Mouse (Mus musculus): ENCODE data around the gene Hoxa4. TPM values are rescaled to one million over a fixed set of nuclear protein-coding genes. Genes with fewer than 3 reads are reported as not detected.
A peak's percentile ranks its signal among the peaks of the same experiment; 100 is the strongest.

Hoxa4 gene
- total RNA-seq, 1 experiment, result 0.13 TPM

GRCm38 (mm10) chr6:52171331-52171730, 20.2 kb downstream of the Hoxa4 start:
- H3K4me1 ChIP-seq (ENCODE audit: control insufficient read depth in 2 of 2, insufficient read depth in 2 of 2, low read length in 2 of 2, poor library complexity in 1 of 2), result peaks cover under 1 to 3% of the 10 kb centered on the region in 2 experiments; a peak in 1 of 4 replicates
- no peak overlapping the region for H3K9ac ChIP-seq (ENCODE audit: insufficient read depth, low read depth, low read length, poor library complexity, severe bottlenecking)
- H3K27ac ChIP-seq (ENCODE audit: insufficient read depth, low read depth, low read length, poor library complexity, severe bottlenecking), result no peak overlapping the region
- no peaks in the 10 kb centered on the region for H3K36me3 ChIP-seq (ENCODE audit: control insufficient read depth, insufficient read depth, low read length, poor library complexity, severe bottlenecking)
- in situ Hi-C loops (cut with MboI; ENCODE audit: low sequenced_read_pairs in 2 of 2, unreplicated experiment in 2 of 2), result loop anchor here in 1 of 2 experiments (10.0 kb wide), 1 partner anchor 143 kb away; the partner anchor contains the start of gene Evx1
- no peak for DNase-seq (ENCODE audit: low read depth, low spot score)
- TF ChIP-seq CHD2 (IDR thresholded peaks at IDR 0.05; ENCODE audit: low read depth, low read length), result no peak
- TF ChIP-seq ZC3H11A (IDR thresholded peaks at IDR 0.05; ENCODE audit: borderline replicate concordance, low read depth, low read length), result no peak
- TF ChIP-seq HCFC1 (IDR thresholded peaks at IDR 0.05; ENCODE audit: borderline replicate concordance, insufficient read depth, low read length), result no peak
- TF ChIP-seq MAFK (IDR thresholded peaks at IDR 0.05; ENCODE audit: insufficient read depth, low read depth, low read length), result no peak
- no peaks in the 10 kb centered on the region for H3K9me3 ChIP-seq (ENCODE audit: control insufficient read depth, insufficient read depth, low read depth, low read length)
- no peak overlapping the region for H3K4me3 ChIP-seq (ENCODE audit: insufficient read depth in 1 of 2, low read depth in 1 of 2, low read length in 2 of 2, poor library complexity in 1 of 2, severe bottlenecking in 1 of 2)

GRCm38 (mm10) chr6:52170898-52171223, 20.7 kb downstream of the Hoxa4 start:
- peak overlapping the region in 1 of 2 experiments; percentile 32; a peak in 1 of 4 replicates for H3K4me3 ChIP-seq (ENCODE audit: insufficient read depth in 1 of 2, low read depth in 1 of 2, low read length in 2 of 2, poor library complexity in 1 of 2, severe bottlenecking in 1 of 2)
- H3K27ac ChIP-seq (ENCODE audit: insufficient read depth, low read depth, low read length, poor library complexity, severe bottlenecking), result no peak overlapping the region
- no peak for DNase-seq (ENCODE audit: low read depth, low spot score)
- peaks cover 0 to 3% of the 10 kb centered on the region in 2 experiments; a peak in 1 of 4 replicates for H3K4me1 ChIP-seq (ENCODE audit: control insufficient read depth in 2 of 2, insufficient read depth in 2 of 2, low read length in 2 of 2, poor library complexity in 1 of 2)
- no peak for TF ChIP-seq ZC3H11A (IDR thresholded peaks at IDR 0.05; ENCODE audit: borderline replicate concordance, low read depth, low read length)
- in situ Hi-C loops (cut with MboI; ENCODE audit: low sequenced_read_pairs in 2 of 2, unreplicated experiment in 2 of 2), result loop anchor here in 1 of 2 experiments (10.0 kb wide), 1 partner anchor 144 kb away; the partner anchor contains the start of gene Evx1
- H3K9ac ChIP-seq (ENCODE audit: insufficient read depth, low read depth, low read length, poor library complexity, severe bottlenecking), result no peak overlapping the region
- no peaks in the 10 kb centered on the region for H3K9me3 ChIP-seq (ENCODE audit: control insufficient read depth, insufficient read depth, low read depth, low read length)
- H3K36me3 ChIP-seq (ENCODE audit: control insufficient read depth, insufficient read depth, low read length, poor library complexity, severe bottlenecking), result no peaks in the 10 kb centered on the region

GRCm38 (mm10) chr6:52170166-52170897, 21.2 kb downstream of the Hoxa4 start:
- H3K4me1 ChIP-seq (ENCODE audit: control insufficient read depth in 2 of 2, insufficient read depth in 2 of 2, low read length in 2 of 2, poor library complexity in 1 of 2), result peaks cover 0 to 3% of the 10 kb centered on the region in 2 experiments; a peak in 1 of 4 replicates
- no peak overlapping the region for H3K27ac ChIP-seq (ENCODE audit: insufficient read depth, low read depth, low read length, poor library complexity, severe bottlenecking)
- DNase-seq (ENCODE audit: low read depth, low spot score), result no peak
- TF ChIP-seq MAFK (IDR thresholded peaks at IDR 0.05; ENCODE audit: insufficient read depth, low read depth, low read length) (no peak), CHD2 (IDR thresholded peaks at IDR 0.05; ENCODE audit: low read depth, low read length) (no peak), ZC3H11A (IDR thresholded peaks at IDR 0.05; ENCODE audit: borderline replicate concordance, low read depth, low read length) (no peak), ZNF384 (IDR thresholded peaks at IDR 0.05; ENCODE audit: low read depth, low read length) (no peak), HCFC1 (IDR thresholded peaks at IDR 0.05; ENCODE audit: borderline replicate concordance, insufficient read depth, low read length) (no peak)
- peak overlapping the region in 1 of 2 experiments; percentile 32; a peak in 1 of 4 replicates for H3K4me3 ChIP-seq (ENCODE audit: insufficient read depth in 1 of 2, low read depth in 1 of 2, low read length in 2 of 2, poor library complexity in 1 of 2, severe bottlenecking in 1 of 2)
- no peaks in the 10 kb centered on the region for H3K36me3 ChIP-seq (ENCODE audit: control insufficient read depth, insufficient read depth, low read length, poor library complexity, severe bottlenecking)
- in situ Hi-C loops (cut with MboI; ENCODE audit: low sequenced_read_pairs in 2 of 2, unreplicated experiment in 2 of 2), result loop anchor here in 1 of 2 experiments (10.0 kb wide), 1 partner anchor 144 kb away; the partner anchor contains the start of gene Evx1
- no peaks in the 10 kb centered on the region for H3K9me3 ChIP-seq (ENCODE audit: control insufficient read depth, insufficient read depth, low read depth, low read length)
- no peak overlapping the region for H3K9ac ChIP-seq (ENCODE audit: insufficient read depth, low read depth, low read length, poor library complexity, severe bottlenecking)

GRCm38 (mm10) chr6:52169499-52170165, 21.9 kb downstream of the Hoxa4 start:
- TF ChIP-seq HCFC1 (IDR thresholded peaks at IDR 0.05; ENCODE audit: borderline replicate concordance, insufficient read depth, low read length) (no peak), CHD2 (IDR thresholded peaks at IDR 0.05; ENCODE audit: low read depth, low read length) (no peak), ZC3H11A (IDR thresholded peaks at IDR 0.05; ENCODE audit: borderline replicate concordance, low read depth, low read length) (no peak), ZNF384 (IDR thresholded peaks at IDR 0.05; ENCODE audit: low read depth, low read length) (no peak), MAFK (IDR thresholded peaks at IDR 0.05; ENCODE audit: insufficient read depth, low read depth, low read length) (no peak)
- Histone ChIP-seq H3K9me3 (ENCODE audit: control insufficient read depth, insufficient read depth, low read depth, low read length) (no peaks in the 10 kb centered on the region), H3K36me3 (ENCODE audit: control insufficient read depth, insufficient read depth, low read length, poor library complexity, severe bottlenecking) (no peaks in the 10 kb centered on the region), H3K27ac (ENCODE audit: insufficient read depth, low read depth, low read length, poor library complexity, severe bottlenecking) (no peak overlapping the region), H3K4me3 (ENCODE audit: insufficient read depth in 1 of 2, low read depth in 1 of 2, low read length in 2 of 2, poor library complexity in 1 of 2, severe bottlenecking in 1 of 2) (no peak overlapping the region), H3K4me1 (ENCODE audit: control insufficient read depth in 2 of 2, insufficient read depth in 2 of 2, low read length in 2 of 2, poor library complexity in 1 of 2) (peaks cover 0 to 4% of the 10 kb centered on the region in 2 experiments; a peak in 1 of 4 replicates), H3K9ac (ENCODE audit: insufficient read depth, low read depth, low read length, poor library complexity, severe bottlenecking) (no peak overlapping the region)
- in situ Hi-C loops (cut with MboI; ENCODE audit: low sequenced_read_pairs in 2 of 2, unreplicated experiment in 2 of 2), result loop anchor here (10.0 kb wide), 3 partner anchors 55 to 995 kb away; partner anchors contain the start of genes Evx1 (in 2 of the 2) and Hoxa7 (in 2 of the 2)
- DNase-seq (ENCODE audit: low read depth, low spot score), result no peak
